Comparison of ENCODE assay signal across 18 mouse cellular contexts in genomic region chr10:22017469-22018159, GRCm38 (mm10). TPM values are rescaled to one million over a fixed set of nuclear protein-coding genes. Genes with fewer than 3 reads are reported as not detected.
A peak's percentile ranks its signal among the peaks of the same experiment; 100 is the strongest.
DNase-seq lines count a peak whose midpoint lies in the region; ATAC-seq and TF ChIP-seq lines count a peak whose summit lies in the region.
"Had no signal": no experiment of that assay in that cellular context is flagged by ENCODE, and none has a peak within 500 bp of the region (broad histone marks: within the 10 kb centered on the region; RNA-seq: fewer than 3 reads in every experiment).

No protein-coding gene starts in this region.

- no peaks in the 10 kb centered on the region for H3K9me3 ChIP-seq in kidney, postnatal 0 days (replicated peaks; ENCODE audit: low read length)
- no peaks in the 10 kb centered on the region for H3K9me3 ChIP-seq in midbrain, embryonic 14.5 days (ENCODE audit: control insufficient read depth, low read length)
- H3K9me3 ChIP-seq: heart, embryonic 13.5 days; lung, embryonic 15.5 days had no signal

- no peak overlapping the region for H3K4me3 ChIP-seq in kidney, postnatal 0 days (replicated peaks; ENCODE audit: low read depth, low read length)
- H3K4me3 ChIP-seq in midbrain, embryonic 14.5 days (replicated peaks; ENCODE audit: low read depth, low read length), result no peak overlapping the region
- H3K4me3 ChIP-seq: heart, embryonic 13.5 days; lung, embryonic 15.5 days had no signal

- TF ChIP-seq CTCF in kidney, postnatal 0 days (IDR thresholded peaks at IDR 0.05; ENCODE audit: low read depth), result no peak

- no peak for ATAC-seq in kidney, postnatal 0 days (replicated peaks; ENCODE audit: low FRiP score, low read depth)
- no peak for ATAC-seq in midbrain, embryonic 14.5 days (ENCODE audit: low FRiP score, low TSS enrichment)

- DNase-seq in embryo, embryonic 10.5 days (ENCODE audit: low spot score), result peak; percentile 34
- no peak for DNase-seq in embryo, embryonic 10 days (ENCODE audit: low spot score)
- DNase-seq in kidney, postnatal 0 days (ENCODE audit: low spot score), result peak; percentile 56
- no peak for DNase-seq in kidney, postnatal 10 days
- peak; percentile 45 for DNase-seq in R1 (ENCODE audit: low read depth, low spot score)
- DNase-seq in midbrain, embryonic 14.5 days, result peak; percentile 42
- no peak for DNase-seq in urinary bladder, postnatal 4 days (ENCODE audit: low spot score in 2 of 2)
- DNase-seq in layer of hippocampus, postnatal 10 days (ENCODE audit: low spot score in 2 of 2), result no peak
- DNase-seq: cerebellum, adult 18-20 months; gastrocnemius, postnatal 36 days; heart, postnatal 4 days; right cerebral cortex, postnatal 4 days had no signal

- H3K9ac ChIP-seq in kidney, postnatal 0 days (ENCODE audit: low read depth, low read length), result no peak overlapping the region
- no peak overlapping the region for H3K9ac ChIP-seq in midbrain, embryonic 14.5 days (replicated peaks; ENCODE audit: low read length)
- H3K9ac ChIP-seq: heart, embryonic 13.5 days; lung, embryonic 15.5 days had no signal

- H3K4me1 ChIP-seq in kidney, postnatal 0 days (replicated peaks; ENCODE audit: insufficient read depth, low read length), result no peaks in the 10 kb centered on the region
- H3K4me1 ChIP-seq in midbrain, embryonic 14.5 days (ENCODE audit: control insufficient read depth, insufficient read depth, low read length), result no peaks in the 10 kb centered on the region
- H3K4me1 ChIP-seq: heart, embryonic 13.5 days; lung, embryonic 15.5 days had no signal

- H3K27ac ChIP-seq in kidney, postnatal 0 days, result no peak overlapping the region
- no peak overlapping the region for H3K27ac ChIP-seq in midbrain, embryonic 14.5 days (replicated peaks; ENCODE audit: low read depth, low read length)
- H3K27ac ChIP-seq: heart, embryonic 13.5 days; lung, embryonic 15.5 days had no signal

- no peaks in the 10 kb centered on the region for H3K36me3 ChIP-seq in kidney, postnatal 0 days (ENCODE audit: insufficient read depth, low read length)
- no peaks in the 10 kb centered on the region for H3K36me3 ChIP-seq in midbrain, embryonic 14.5 days (ENCODE audit: control insufficient read depth, insufficient read depth, low read length)
- H3K36me3 ChIP-seq: heart, embryonic 13.5 days; lung, embryonic 15.5 days had no signal

- no peaks in the 10 kb centered on the region for H3K27me3 ChIP-seq in kidney, postnatal 0 days (ENCODE audit: insufficient read depth, low read length)
- no peaks in the 10 kb centered on the region for H3K27me3 ChIP-seq in midbrain, embryonic 14.5 days (ENCODE audit: control insufficient read depth, insufficient read depth, low read length)
- H3K27me3 ChIP-seq: heart, embryonic 13.5 days; lung, embryonic 15.5 days had no signal

- H3K4me2 ChIP-seq in kidney, postnatal 0 days (ENCODE audit: low read length), result no peak overlapping the region
- no peak overlapping the region for H3K4me2 ChIP-seq in midbrain, embryonic 14.5 days (ENCODE audit: low read length)
- H3K4me2 ChIP-seq: heart, embryonic 13.5 days; lung, embryonic 15.5 days had no signal

- WGBS in kidney, postnatal 0 days, result 46% methylated on average over 16 of the region's 16 CpGs
- 26% methylated on average over 16 of the region's 16 CpGs for WGBS in midbrain, embryonic 14.5 days

RNA-seq across cellular contexts. Expression of gene 4930444G20Rik, which starts 50.3 kb away (rescaled TPM):
- polyA plus RNA-seq in kidney, postnatal 0 days (2015; fragmentation: Nextera tagmentation; extraction: Ambion mirVana), result not detected in 2 replicates
- polyA plus RNA-seq in midbrain, embryonic 14.5 days (2014; fragmentation: Nextera tagmentation; extraction: Ambion mirVana), result not detected in 2 replicates
- total RNA-seq in layer of hippocampus, postnatal 10 days (2021), result not detected
- total RNA-seq: gastrocnemius, postnatal 36 days; heart, postnatal 4 days; layer of hippocampus, postnatal 14 days; left cerebral cortex, postnatal 36 days; liver, adult 2 months; megakaryocyte, adult 5-6 weeks had no signal
- polyA plus RNA-seq: heart, embryonic 13.5 days; liver, adult 2 months; lung, embryonic 15.5 days had no signal

Comparison
In these comparisons a context has a peak if more than half of its experiments do, and no peak if none do; other contexts are left out.
1. DNase-seq: peak in embryo, embryonic 10.5 days (single experiment), kidney, postnatal 0 days (single experiment), R1 (single experiment) and midbrain, embryonic 14.5 days (single experiment); none in embryo, embryonic 10 days (single experiment), kidney, postnatal 10 days (single experiment), urinary bladder, postnatal 4 days (0 of 2) and layer of hippocampus, postnatal 10 days (0 of 2).